Mouse (Mus musculus) gastrocnemius, postnatal 14 days (tissue): ENCODE data around the gene Tagap1. TPM values are rescaled to one million over a fixed set of nuclear protein-coding genes. Genes with fewer than 3 reads are reported as not detected.
A peak's percentile ranks its signal among the peaks of the same experiment; 100 is the strongest.
"Not testable (repeated sequence)": the region's sequence is repeated elsewhere in the genome, so short reads cannot be mapped to it uniquely, and the experiment has no call there.

Source experiments
- DNase-seq: peaks from one replicate; pipeline ENCODE4 v3.0.0; 2021; ENCODE audit warnings: mixed read lengths
- intact Hi-C: fragments of 180-260 bp; cut with DNase I; formaldehyde crosslinking; loops from one replicate; pipeline ENCODE4 v1.15.1; 2025; ENCODE audit warnings: low total_unique reads
- total RNA-seq, 2 experiments: library from RNA; stranded (reverse); gene quantifications; 2 replicates each; pipeline ENCODE4 v1.2.3; 2021

Tagap1 gene
- total RNA-seq, 2 experiments from 2014 or later = 7.8 to 8.0 TPM

- intact Hi-C loops, DNase-seq: not testable (repeated sequence)
Measured at GRCm38 (mm10) chr17:6967673-6968072, 6.7 kb upstream of the Tagap1 start.

GRCm38 (mm10) chr17:6965364-6965763, 4.4 kb upstream of the Tagap1 start:
- intact Hi-C loops, DNase-seq: not testable (repeated sequence)

- intact Hi-C loops, DNase-seq: not testable (repeated sequence)
Measured at GRCm38 (mm10) chr17:6962936-6963335, 2.0 kb upstream of the Tagap1 start.

GRCm38 (mm10) chr17:6962339-6962738, 1.4 kb upstream of the Tagap1 start:
- DNase-seq, intact Hi-C loops: not testable (repeated sequence)

- DNase-seq, intact Hi-C loops: not testable (repeated sequence)
Measured at GRCm38 (mm10) chr17:6961181-6962000, 435 bp upstream of the Tagap1 start.

- intact Hi-C loops, DNase-seq: not testable (repeated sequence)
Measured at GRCm38 (mm10) chr17:6960349-6960748, 607 bp downstream of the Tagap1 start.

- intact Hi-C loops, DNase-seq: not testable (repeated sequence)
Measured at GRCm38 (mm10) chr17:6959543-6960259, 1.3 kb downstream of the Tagap1 start.

- intact Hi-C loops, DNase-seq: not testable (repeated sequence)
Measured at GRCm38 (mm10) chr17:6958881-6959280, 2.1 kb downstream of the Tagap1 start.

GRCm38 (mm10) chr17:6948769-6949228, 12.2 kb downstream of the Tagap1 start:
- DNase-seq, intact Hi-C loops: not testable (repeated sequence)

GRCm38 (mm10) chr17:6947984-6948768, 12.8 kb downstream of the Tagap1 start, which contains the start of gene Rsph3b:
Rsph3b (minus strand) TSS chr17:6948682.
- intact Hi-C loops = not testable (repeated sequence)
- DNase-seq = peak; percentile 78

- DNase-seq, intact Hi-C loops: not testable (repeated sequence)
Measured at GRCm38 (mm10) chr17:6947637-6947983, 13.3 kb downstream of the Tagap1 start.

GRCm38 (mm10) chr17:6942560-6942959, 18.4 kb downstream of the Tagap1 start:
- intact Hi-C loops, DNase-seq: not testable (repeated sequence)

GRCm38 (mm10) chr17:6931625-6932024, 29.3 kb downstream of the Tagap1 start:
- intact Hi-C loops, DNase-seq: not testable (repeated sequence)

GRCm38 (mm10) chr17:6920351-6920894, 40.5 kb downstream of the Tagap1 start:
- DNase-seq, intact Hi-C loops: not testable (repeated sequence)

GRCm38 (mm10) chr17:6919388-6919787, 41.6 kb downstream of the Tagap1 start:
- DNase-seq, intact Hi-C loops: not testable (repeated sequence)

- intact Hi-C loops, DNase-seq: not testable (repeated sequence)
Measured at GRCm38 (mm10) chr17:6915282-6915681, 45.7 kb downstream of the Tagap1 start.

GRCm38 (mm10) chr17:6914066-6914465, 46.9 kb downstream of the Tagap1 start:
- DNase-seq, intact Hi-C loops: not testable (repeated sequence)
